Mouse (Mus musculus) stomach, embryonic 16.5 days (tissue): ENCODE data around the gene Acvr1b. TPM values are rescaled to one million over a fixed set of nuclear protein-coding genes. Genes with fewer than 3 reads are reported as not detected.

Source experiments
- ATAC-seq: fragments of 200-750 bp; cut with Nextera tagmentation; 2 replicates; pipeline ENCODE4 v1.8.0; 2017; ENCODE audit warnings: moderate number of reproducible peaks, moderate TSS enrichment; ENCODE audit not compliant: insufficient read depth, low FRiP score
- H3K27ac ChIP-seq: fragments of 300-500 bp; sonication (generic); 2 replicates; pipeline ENCODE4 v1.5.1; 2014; ENCODE audit warnings: low read length
- H3K27me3 ChIP-seq: fragments of 300-500 bp; sonication (generic); 2 replicates; pipeline ENCODE4 v1.6.1; 2014; ENCODE audit warnings: low read length, control low read depth, mixed read lengths; ENCODE audit not compliant: control insufficient read depth, insufficient read depth
- H3K36me3 ChIP-seq: fragments of 300-500 bp; sonication (generic); 2 replicates; pipeline ENCODE4 v1.6.1; 2014; ENCODE audit warnings: low read length; ENCODE audit not compliant: control insufficient read depth, insufficient read depth
- H3K4me1 ChIP-seq: fragments of 300-500 bp; sonication (generic); 2 replicates; pipeline ENCODE4 v1.6.1; 2014; ENCODE audit warnings: low read length, control low read depth, mixed read lengths; ENCODE audit not compliant: control insufficient read depth, insufficient read depth
- H3K4me2 ChIP-seq: fragments of 300-500 bp; sonication (generic); 2 replicates; pipeline ENCODE4 v1.6.1; 2014; ENCODE audit warnings: low read depth, low read length, mixed read lengths
- H3K4me3 ChIP-seq: fragments of 300-500 bp; sonication (generic); replicated peaks from 2 replicates; pipeline ENCODE4 v1.5.1; 2014; ENCODE audit warnings: mild to moderate bottlenecking, low read length
- H3K9ac ChIP-seq: fragments of 300-500 bp; sonication (generic); 2 replicates; pipeline ENCODE4 v1.6.1; 2014; ENCODE audit warnings: low read length
- H3K9me3 ChIP-seq: fragments of 300-500 bp; sonication (generic); replicated peaks from 2 replicates; pipeline ENCODE4 v1.6.1; 2016; ENCODE audit warnings: low read length, control low read depth; ENCODE audit not compliant: control insufficient read depth
- WGBS: fragments of 180-500 bp; shearing (Covaris S2); extraction: QIAGEN DNeasy Blood & Tissue Kit; methylation state at CpG from one replicate; pipeline ENCODE4 v1.1.7; 2014; 5-methylcytosine and 5-hydroxymethylcytosine counted together
- polyA plus RNA-seq: library from polyadenylated mRNA; unstranded; fragments of >200 nt; fragmentation: Nextera tagmentation; extraction: Ambion mirVana; gene quantifications from 2 replicates; pipeline ENCODE4 v1.2.1, GENCODE M21; 2015

Acvr1b gene
- polyA plus RNA-seq, 1 experiment from 2014 or later: 11.6 TPM

- Histone ChIP-seq H3K4me3 (peak overlapping the region; percentile 31), H3K27ac (peak overlapping the region; percentile 78), H3K9me3 (no peaks in the 10 kb centered on the region), H3K27me3 (peaks cover 3% of the 10 kb centered on the region; the same call in 1 of the 2 replicates), H3K36me3 (no peaks in the 10 kb centered on the region), H3K9ac (peak overlapping the region; percentile 56), H3K4me1 (peaks cover 33% of the 10 kb centered on the region), H3K4me2 (peak overlapping the region; percentile 58)
- 1% methylated on average over 10 of the region's 10 CpGs for WGBS
- peak; percentile 63 for ATAC-seq
Observed at GRCm38 (mm10) chr15:101240799-101241204, 66.9 kb downstream of the Acvr1b start.

- no peaks in the 10 kb centered on the region for H3K36me3 ChIP-seq
- peak overlapping the region; percentile 56 for H3K9ac ChIP-seq
- H3K27me3 ChIP-seq: peaks cover 3% of the 10 kb centered on the region; the same call in 1 of the 2 replicates
- peak overlapping the region; percentile 58 for H3K4me2 ChIP-seq
- no peaks in the 10 kb centered on the region for H3K9me3 ChIP-seq
- WGBS: 34% methylated on average over 9 of the region's 9 CpGs
- no peak for ATAC-seq
- H3K4me1 ChIP-seq: peaks cover 32% of the 10 kb centered on the region
- H3K4me3 ChIP-seq: peak overlapping the region; percentile 31
- peak overlapping the region; percentile 78 for H3K27ac ChIP-seq
Observed at GRCm38 (mm10) chr15:101241236-101241635, 67.4 kb downstream of the Acvr1b start.

- H3K4me1 ChIP-seq: peaks cover 27% of the 10 kb centered on the region
- no peak overlapping the region for H3K4me3 ChIP-seq
- H3K9ac ChIP-seq: peak overlapping the region; percentile 56; the same call in 1 of the 2 replicates
- 56% methylated on average over 9 of the region's 9 CpGs for WGBS
- no peak overlapping the region for H3K4me2 ChIP-seq
- no peak for ATAC-seq
- no peaks in the 10 kb centered on the region for H3K9me3 ChIP-seq
- no peaks in the 10 kb centered on the region for H3K36me3 ChIP-seq
- H3K27ac ChIP-seq: peak overlapping the region; percentile 78
- peaks cover 3% of the 10 kb centered on the region; the same call in 1 of the 2 replicates for H3K27me3 ChIP-seq
Observed at GRCm38 (mm10) chr15:101241853-101242252, 68.0 kb downstream of the Acvr1b start.

- ATAC-seq: no peak
- no peak overlapping the region for H3K4me3 ChIP-seq
- H3K4me2 ChIP-seq: no peak overlapping the region
- H3K9ac ChIP-seq: peak overlapping the region; percentile 48
- H3K9me3 ChIP-seq: no peaks in the 10 kb centered on the region
- peaks cover 28% of the 10 kb centered on the region for H3K4me1 ChIP-seq
- 18% methylated on average over 8 of the region's 8 CpGs for WGBS
- H3K27ac ChIP-seq: peak overlapping the region; percentile 78
- H3K27me3 ChIP-seq: peaks cover 3% of the 10 kb centered on the region; the same call in 1 of the 2 replicates
- no peaks in the 10 kb centered on the region for H3K36me3 ChIP-seq
Observed at GRCm38 (mm10) chr15:101242645-101243044, 68.8 kb downstream of the Acvr1b start.

GRCm38 (mm10) chr15:101244012-101244411 is 70.1 kb downstream of the Acvr1b start:
- Histone ChIP-seq H3K4me3 (no peak overlapping the region), H3K27me3 (no peaks in the 10 kb centered on the region), H3K27ac (no peak overlapping the region), H3K9me3 (no peaks in the 10 kb centered on the region), H3K36me3 (no peaks in the 10 kb centered on the region), H3K4me1 (peaks cover 31% of the 10 kb centered on the region), H3K4me2 (no peak overlapping the region), H3K9ac (no peak overlapping the region)
- WGBS: 66% methylated on average over 3 of the region's 3 CpGs
- ATAC-seq: no peak

GRCm38 (mm10) chr15:101246231-101247154 is 72.6 kb downstream of the Acvr1b start:
- Histone ChIP-seq H3K4me2 (peak overlapping the region; percentile 80), H3K4me1 (peaks cover 21% of the 10 kb centered on the region), H3K4me3 (peak overlapping the region; percentile 49), H3K36me3 (no peaks in the 10 kb centered on the region), H3K27ac (peak overlapping the region; percentile 93), H3K9me3 (no peaks in the 10 kb centered on the region), H3K27me3 (no peaks in the 10 kb centered on the region), H3K9ac (peak overlapping the region; percentile 81)
- WGBS: 2% methylated on average over 56 of the region's 56 CpGs
- ATAC-seq: peak; percentile 98

GRCm38 (mm10) chr15:101247155-101247498 is 73.3 kb downstream of the Acvr1b start:
- Histone ChIP-seq H3K4me3 (peak overlapping the region; percentile 49), H3K4me1 (peaks cover 17% of the 10 kb centered on the region), H3K36me3 (no peaks in the 10 kb centered on the region), H3K4me2 (peak overlapping the region; percentile 80), H3K27me3 (no peaks in the 10 kb centered on the region), H3K27ac (peak overlapping the region; percentile 93; the same call in 1 of the 2 replicates), H3K9ac (no peak overlapping the region; the same call in 1 of the 2 replicates), H3K9me3 (no peaks in the 10 kb centered on the region)
- 72% methylated on average over 1 of the region's 1 CpGs for WGBS
- no peak for ATAC-seq

GRCm38 (mm10) chr15:101248029-101248710 is 74.3 kb downstream of the Acvr1b start:
- H3K27me3 ChIP-seq: no peaks in the 10 kb centered on the region
- H3K27ac ChIP-seq: peak overlapping the region; percentile 75
- H3K4me1 ChIP-seq: peaks cover 17% of the 10 kb centered on the region
- no peaks in the 10 kb centered on the region for H3K36me3 ChIP-seq
- no peaks in the 10 kb centered on the region for H3K9me3 ChIP-seq
- peak overlapping the region; percentile 48; the same call in 1 of the 2 replicates for H3K9ac ChIP-seq
- no peak overlapping the region for H3K4me3 ChIP-seq
- WGBS: 33% methylated on average over 5 of the region's 5 CpGs
- ATAC-seq: no peak
- H3K4me2 ChIP-seq: no peak overlapping the region
